ENCODE assay signal across 27 mouse cellular contexts in genomic region chr2:52369622-52370021, GRCm38 (mm10). TPM values are rescaled to one million over a fixed set of nuclear protein-coding genes. Genes with fewer than 3 reads are reported as not detected.
DNase-seq lines count a peak whose midpoint lies in the region; ATAC-seq and TF ChIP-seq lines count a peak whose summit lies in the region.
"Had no signal": no experiment of that assay in that cellular context is flagged by ENCODE, and none has a peak within 500 bp of the region (broad histone marks: within the 10 kb centered on the region; RNA-seq: fewer than 3 reads in every experiment).

No protein-coding gene starts in this region.

- no peaks in the 10 kb centered on the region for H3K9me3 ChIP-seq in kidney, postnatal 0 days (replicated peaks; ENCODE audit: low read length)
- no peaks in the 10 kb centered on the region for H3K9me3 ChIP-seq in kidney, embryonic 16.5 days (ENCODE audit: low read length)
- H3K9me3 ChIP-seq in ES-E14 (ENCODE audit: control insufficient read depth, insufficient read depth, low read depth, low read length) = no peaks in the 10 kb centered on the region
- H3K9me3 ChIP-seq: forebrain, embryonic 10.5 days; forebrain, embryonic 13.5 days; G1E; heart, embryonic 12.5 days; heart, embryonic 15.5 days had no signal

- DNase-seq in kidney, postnatal 0 days (ENCODE audit: low spot score) = peak; percentile 31
- DNase-seq in 3T3-L1 (ENCODE audit: low read depth, low spot score) = peak; percentile 6
- DNase-seq in ES-E14 (ENCODE audit: low read depth, low spot score) = no peak
- DNase-seq in adrenal gland, postnatal 10 days = no peak
- no peak for DNase-seq in right cerebral cortex, postnatal 36 days (ENCODE audit: low spot score in 2 of 2)
- DNase-seq: adrenal gland, adult 8-10 months; adrenal gland, postnatal 36 days; cerebellum, adult 18-20 months; cerebellum, adult 9-10 months; cerebellum, postnatal 14 days; gastrocnemius, postnatal 14 days; heart, adult 18-20 months; heart, postnatal 10 days; heart, postnatal 36 days had no signal

- no peak overlapping the region for H3K4me2 ChIP-seq in kidney, postnatal 0 days (ENCODE audit: low read length)
- H3K4me2 ChIP-seq in kidney, embryonic 16.5 days (replicated peaks; ENCODE audit: low read depth, low read length) = no peak overlapping the region
- H3K4me2 ChIP-seq: forebrain, embryonic 13.5 days; heart, embryonic 12.5 days; heart, embryonic 15.5 days; hindbrain, embryonic 14.5 days had no signal

- no peaks in the 10 kb centered on the region for H3K36me3 ChIP-seq in kidney, postnatal 0 days (ENCODE audit: insufficient read depth, low read length)
- H3K36me3 ChIP-seq in kidney, embryonic 16.5 days (ENCODE audit: insufficient read depth, low read length) = no peaks in the 10 kb centered on the region
- no peaks in the 10 kb centered on the region for H3K36me3 ChIP-seq in ES-E14 (ENCODE audit: control insufficient read depth, insufficient read depth, low read length, poor library complexity, severe bottlenecking)
- H3K36me3 ChIP-seq: forebrain, embryonic 10.5 days; G1E; heart, embryonic 12.5 days; heart, embryonic 15.5 days had no signal

- no peak for ATAC-seq in kidney, postnatal 0 days (replicated peaks; ENCODE audit: low FRiP score, low read depth)
- no peak for ATAC-seq in kidney, embryonic 16.5 days (ENCODE audit: low FRiP score, low TSS enrichment)
- ATAC-seq: activated CD4-positive, CD25-positive, alpha-beta regulatory T cell, adult 4 months; CD4-positive, CD25-positive, alpha-beta regulatory T cell, adult 4 months; forebrain, embryonic 13.5 days; forebrain, embryonic 16.5 days; hindbrain, postnatal 0 days; inflammation-experienced regulatory T-cells, adult 6 months; intestine, embryonic 16.5 days had no signal

- in situ Hi-C loops in ES-E14 (cut with MboI; ENCODE audit: low sequenced_read_pairs in 2 of 2, unreplicated experiment in 2 of 2) = no loop called here

- no peak overlapping the region for H3K9ac ChIP-seq in kidney, postnatal 0 days (ENCODE audit: low read depth, low read length)
- H3K9ac ChIP-seq in kidney, embryonic 16.5 days (replicated peaks; ENCODE audit: low read length) = no peak overlapping the region
- no peak overlapping the region for H3K9ac ChIP-seq in ES-E14 (ENCODE audit: insufficient read depth, low read depth, low read length, poor library complexity, severe bottlenecking)
- H3K9ac ChIP-seq: forebrain, embryonic 13.5 days; heart, embryonic 12.5 days; heart, embryonic 15.5 days; hindbrain, embryonic 14.5 days had no signal

- no peak overlapping the region for H3K27ac ChIP-seq in kidney, postnatal 0 days
- no peak overlapping the region for H3K27ac ChIP-seq in kidney, embryonic 16.5 days (ENCODE audit: low read length)
- H3K27ac ChIP-seq in ES-E14 (ENCODE audit: insufficient read depth, low read depth, low read length, poor library complexity, severe bottlenecking) = no peak overlapping the region
- H3K27ac ChIP-seq: forebrain, embryonic 10.5 days; forebrain, embryonic 13.5 days; heart, embryonic 15.5 days; hindbrain, embryonic 14.5 days; hindbrain, postnatal 0 days had no signal

- no peaks in the 10 kb centered on the region for H3K27me3 ChIP-seq in kidney, postnatal 0 days (ENCODE audit: insufficient read depth, low read length)
- no peaks in the 10 kb centered on the region for H3K27me3 ChIP-seq in kidney, embryonic 16.5 days (ENCODE audit: insufficient read depth, low read length)
- H3K27me3 ChIP-seq: forebrain, embryonic 13.5 days; heart, embryonic 12.5 days; heart, embryonic 15.5 days had no signal

- WGBS in kidney, postnatal 0 days = 63% methylated on average over 6 of the region's 6 CpGs
- 70% methylated on average over 6 of the region's 6 CpGs for WGBS in kidney, embryonic 16.5 days

- H3K4me1 ChIP-seq in kidney, postnatal 0 days (replicated peaks; ENCODE audit: insufficient read depth, low read length) = no peaks in the 10 kb centered on the region
- H3K4me1 ChIP-seq in kidney, embryonic 16.5 days (ENCODE audit: insufficient read depth, low read length) = no peaks in the 10 kb centered on the region
- peaks cover 2 to 4% of the 10 kb centered on the region in 2 experiments; a peak in 1 of 4 replicates for H3K4me1 ChIP-seq in ES-E14 (ENCODE audit: control insufficient read depth in 2 of 2, insufficient read depth in 2 of 2, low read length in 2 of 2, poor library complexity in 1 of 2)

- no peak for TF ChIP-seq CTCF in kidney, postnatal 0 days (IDR thresholded peaks at IDR 0.05; ENCODE audit: low read depth)

- H3K4me3 ChIP-seq in kidney, postnatal 0 days (replicated peaks; ENCODE audit: low read depth, low read length) = no peak overlapping the region
- H3K4me3 ChIP-seq in kidney, embryonic 16.5 days (ENCODE audit: low read length) = no peak overlapping the region
- no peak overlapping the region for H3K4me3 ChIP-seq in ES-E14 (ENCODE audit: insufficient read depth in 1 of 2, low read depth in 1 of 2, low read length in 2 of 2, poor library complexity in 1 of 2, severe bottlenecking in 1 of 2)
- H3K4me3 ChIP-seq: forebrain, embryonic 10.5 days; forebrain, embryonic 13.5 days; heart, embryonic 12.5 days; heart, embryonic 15.5 days had no signal

TF ChIP-seq in ES-E14, 5 proteins besides CTCF, POLR2A, EP300 and RAD21:
- peak; percentile 89 for TF ChIP-seq MAFK (IDR thresholded peaks at IDR 0.05; ENCODE audit: insufficient read depth, low read depth, low read length)
- TF ChIP-seq CHD2 (IDR thresholded peaks at IDR 0.05; ENCODE audit: low read depth, low read length) = no peak

RNA-seq across cellular contexts. Expression of gene Neb, which starts 8.7 kb away (rescaled TPM):
- 0.74 and 0.75 TPM in 2 replicates for polyA plus RNA-seq in kidney, postnatal 0 days (2015; fragmentation: Nextera tagmentation; extraction: Ambion mirVana)
- 4.9 TPM in 2 replicates for polyA plus RNA-seq in kidney, embryonic 16.5 days (2015; fragmentation: Nextera tagmentation; extraction: Ambion mirVana)
- total RNA-seq in ES-E14 (2012; rRNA removed) = 5.1 and 5.3 TPM in 2 replicates
- 100 to 1,000 TPM in 1 of 2 experiments, 10 to 100 TPM in 1; 56.2 to 237 TPM for total RNA-seq in adrenal gland, postnatal 10 days (2021)

RNA-seq across cellular contexts. Expression of gene Arl5a, which starts 55.1 kb away (rescaled TPM):
- polyA plus RNA-seq in kidney, postnatal 0 days (2015; fragmentation: Nextera tagmentation; extraction: Ambion mirVana) = 32.1 and 33.2 TPM in 2 replicates
- 35.6 and 45.3 TPM in 2 replicates for polyA plus RNA-seq in kidney, embryonic 16.5 days (2015; fragmentation: Nextera tagmentation; extraction: Ambion mirVana)
- total RNA-seq in ES-E14 (2012; rRNA removed) = 22.6 and 24.1 TPM in 2 replicates
- 10 to 100 TPM; 44.6 to 46.8 TPM for total RNA-seq in adrenal gland, postnatal 10 days (2021)

Comparison
In these comparisons a context has a peak if more than half of its experiments do, and no peak if none do; other contexts are left out.
1. DNase-seq: peak in kidney, postnatal 0 days (single experiment) and 3T3-L1 (single experiment); none in ES-E14 (single experiment), adrenal gland, postnatal 10 days (single experiment) and right cerebral cortex, postnatal 36 days (0 of 2).